Mouse (Mus musculus) bone marrow macrophage, adult 2 months (primary cell): ENCODE measurements around the gene Slc16a8.

Experiments used
- CTCF ChIP-seq: IDR thresholded peaks from 2 replicates; pipeline ENCODE4 v1.5.1; 2012; ENCODE audit warnings: low read depth, mild to moderate bottlenecking, low read length, moderate library complexity
- POLR2A ChIP-seq: IDR thresholded peaks from 2 replicates; pipeline ENCODE4 v1.6.1; 2012; ENCODE audit warnings: mild to moderate bottlenecking, low read depth, low read length, borderline replicate concordance

DNA sequence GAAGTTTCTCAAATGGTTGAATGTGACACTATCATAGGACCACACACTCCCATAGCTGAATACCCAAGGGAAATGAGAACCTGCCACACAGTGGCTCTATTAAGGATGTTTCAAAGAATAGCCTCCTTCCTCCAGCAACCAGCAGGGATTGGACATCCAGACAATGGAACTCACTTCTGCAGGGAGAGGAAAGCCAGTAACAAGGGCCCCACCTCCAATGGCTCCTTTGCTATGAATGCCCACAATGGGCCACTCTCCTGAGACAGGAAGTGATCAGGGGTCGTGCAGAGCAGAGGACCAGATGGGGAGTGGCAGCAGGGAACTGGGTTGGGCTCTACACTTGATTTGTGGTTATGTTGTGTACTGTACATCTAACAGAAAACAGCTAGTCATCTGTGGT, 14.0 kb upstream of the Slc16a8 start:
- TF ChIP-seq CTCF (no peak), POLR2A (no peak)
